Mouse (Mus musculus) liver, postnatal 0 days (tissue): ENCODE measurements at regions not wholly inside any gene's neighbourhood (a gene's known extent, or its start where the extent isn't known, plus 50 kb on each side); places are given as distances from the start of the nearest gene placed in this dataset.

Source experiments
- ATAC-seq: fragments of 200-750 bp; cut with Nextera tagmentation; 2 replicates; pipeline ENCODE4 v1.8.0; 2017; ENCODE audit warnings: mild to moderate bottlenecking, moderate library complexity
- DNase-seq: peaks from one replicate; pipeline ENCODE4 v3.0.0-alpha.2; 2016
- H3K27ac ChIP-seq: fragments of 300-500 bp; sonication (generic); 2 replicates; pipeline ENCODE4 v1.5.1; 2014; ENCODE audit warnings: antibody characterized with exemption, moderate library complexity, mild to moderate bottlenecking, low read depth
- H3K27me3 ChIP-seq: fragments of 300-500 bp; sonication (generic); 2 replicates; pipeline ENCODE4 v1.6.1; 2014; ENCODE audit warnings: low read length, control low read depth, mixed read lengths; ENCODE audit not compliant: insufficient read depth
- H3K36me3 ChIP-seq: fragments of 300-500 bp; sonication (generic); replicated peaks from 2 replicates; pipeline ENCODE4 v1.6.1; 2014; ENCODE audit warnings: mild to moderate bottlenecking, control low read depth, low read length, moderate library complexity, mixed read lengths; ENCODE audit not compliant: insufficient read depth
- H3K4me1 ChIP-seq: fragments of 300-500 bp; sonication (generic); 2 replicates; pipeline ENCODE4 v1.6.1; 2014; ENCODE audit warnings: antibody characterized with exemption, mild to moderate bottlenecking, control low read depth; ENCODE audit not compliant: insufficient read depth
- H3K4me2 ChIP-seq: fragments of 300-500 bp; sonication (generic); 2 replicates; pipeline ENCODE4 v1.6.1; 2014; ENCODE audit warnings: low read depth, mild to moderate bottlenecking, low read length, moderate library complexity, mixed read lengths
- H3K4me3 ChIP-seq: fragments of 300-500 bp; sonication (generic); 2 replicates; pipeline ENCODE4 v1.5.1; 2014; ENCODE audit warnings: low read depth, low read length
- H3K9ac ChIP-seq: fragments of 300-500 bp; sonication (generic); replicated peaks from 2 replicates; pipeline ENCODE4 v1.6.1; 2014; ENCODE audit warnings: mild to moderate bottlenecking, moderate library complexity
- H3K9me3 ChIP-seq: fragments of 300-500 bp; sonication (generic); 2 replicates; pipeline ENCODE4 v1.6.1; 2016; ENCODE audit warnings: mild to moderate bottlenecking, control low read depth, low read length, mixed read lengths
- CTCF ChIP-seq: sonication (generic); IDR thresholded peaks from 2 replicates; pipeline ENCODE4 v1.5.1; 2016; ENCODE audit warnings: antibody characterized with exemption, low read depth
- EP300 ChIP-seq: IDR thresholded peaks from 2 replicates; pipeline ENCODE4 v1.6.1; 2016; ENCODE audit warnings: antibody characterized with exemption, low read depth, mild to moderate bottlenecking
- WGBS: fragments of 180-500 bp; shearing (Covaris S2); extraction: QIAGEN DNeasy Blood & Tissue Kit; methylation state at CpG from one replicate; pipeline ENCODE4 v1.1.7; 2014; ENCODE audit not compliant: insufficient replicate concordance; 5-methylcytosine and 5-hydroxymethylcytosine counted together

GRCm38 (mm10) chr16:51767556-51767955 is 263.5 kb upstream of the Cblb start:
- H3K4me1 ChIP-seq, result no peaks in the 10 kb centered on the region
- DNase-seq (peak; percentile 35), ATAC-seq (peak; percentile 65; the same call in 1 of the 2 replicates)
- 52% methylated on average over 3 of the region's 3 CpGs for WGBS
- no peaks in the 10 kb centered on the region for H3K9me3 ChIP-seq
- no peaks in the 10 kb centered on the region for H3K27me3 ChIP-seq
- no peak for TF ChIP-seq CTCF
- no peak for TF ChIP-seq EP300
- no peaks in the 10 kb centered on the region for H3K36me3 ChIP-seq
- H3K4me3 ChIP-seq, result no peak overlapping the region
- H3K27ac ChIP-seq, result no peak overlapping the region
- no peak overlapping the region for H3K9ac ChIP-seq
- no peak overlapping the region for H3K4me2 ChIP-seq

- DNase-seq (no peak), ATAC-seq (no peak)
- Histone ChIP-seq H3K27ac (no peak overlapping the region), H3K36me3 (no peaks in the 10 kb centered on the region), H3K9me3 (no peaks in the 10 kb centered on the region), H3K9ac (no peak overlapping the region), H3K27me3 (no peaks in the 10 kb centered on the region), H3K4me3 (no peak overlapping the region), H3K4me1 (no peaks in the 10 kb centered on the region), H3K4me2 (no peak overlapping the region)
- TF ChIP-seq CTCF, result no peak
- no peak for TF ChIP-seq EP300
- WGBS, result 74% methylated on average over 2 of the region's 2 CpGs
Measured at GRCm38 (mm10) chr16:51778920-51779319, 252.1 kb upstream of the Cblb start.

- 84% methylated on average over 3 of the region's 3 CpGs for WGBS
- DNase-seq (no peak), ATAC-seq (no peak)
- Histone ChIP-seq H3K4me3 (no peak overlapping the region), H3K9ac (no peak overlapping the region), H3K27me3 (no peaks in the 10 kb centered on the region), H3K9me3 (no peaks in the 10 kb centered on the region), H3K4me2 (no peak overlapping the region), H3K36me3 (no peaks in the 10 kb centered on the region), H3K4me1 (no peaks in the 10 kb centered on the region), H3K27ac (no peak overlapping the region)
- TF ChIP-seq EP300, result no peak
- TF ChIP-seq CTCF, result no peak
Measured at GRCm38 (mm10) chr16:51795003-51795402, 236.0 kb upstream of the Cblb start.

GRCm38 (mm10) chr16:51807323-51807722 is 223.7 kb upstream of the Cblb start:
- H3K9ac ChIP-seq, result no peak overlapping the region
- no peak overlapping the region for H3K4me2 ChIP-seq
- no peaks in the 10 kb centered on the region for H3K4me1 ChIP-seq
- no peaks in the 10 kb centered on the region for H3K9me3 ChIP-seq
- ATAC-seq (no peak), DNase-seq (no peak)
- H3K4me3 ChIP-seq, result no peak overlapping the region
- WGBS, result 37% methylated on average over 6 of the region's 6 CpGs
- TF ChIP-seq EP300 (no peak), CTCF (no peak)
- no peak overlapping the region for H3K27ac ChIP-seq
- no peaks in the 10 kb centered on the region for H3K36me3 ChIP-seq
- no peaks in the 10 kb centered on the region for H3K27me3 ChIP-seq

GRCm38 (mm10) chr16:51809120-51809519 is 221.9 kb upstream of the Cblb start:
- H3K4me2 ChIP-seq, result no peak overlapping the region

GRCm38 (mm10) chr16:51811073-51811472 is 220.0 kb upstream of the Cblb start:
- H3K27ac ChIP-seq, result no peak overlapping the region
- H3K9me3 ChIP-seq, result no peaks in the 10 kb centered on the region
- H3K36me3 ChIP-seq, result no peaks in the 10 kb centered on the region
- 84% methylated on average over 1 of the region's 1 CpGs for WGBS
- H3K4me2 ChIP-seq, result no peak overlapping the region
- no peaks in the 10 kb centered on the region for H3K4me1 ChIP-seq
- no peak overlapping the region for H3K9ac ChIP-seq
- TF ChIP-seq EP300 (no peak), CTCF (no peak)
- no peaks in the 10 kb centered on the region for H3K27me3 ChIP-seq
- DNase-seq (no peak), ATAC-seq (no peak)
- no peak overlapping the region for H3K4me3 ChIP-seq

More at GRCm38 (mm10) chr16:51809120-51809519, 221.9 kb upstream of the Cblb start:
- H3K4me3 ChIP-seq, result no peak overlapping the region
- no peak overlapping the region for H3K9ac ChIP-seq
- 57% methylated on average over 2 of the region's 2 CpGs for WGBS
- ATAC-seq (no peak), DNase-seq (no peak)
- H3K4me1 ChIP-seq, result no peaks in the 10 kb centered on the region
- TF ChIP-seq CTCF, result no peak
- no peak for TF ChIP-seq EP300
- H3K27me3 ChIP-seq, result no peaks in the 10 kb centered on the region
- H3K27ac ChIP-seq, result no peak overlapping the region
- no peaks in the 10 kb centered on the region for H3K36me3 ChIP-seq
- H3K9me3 ChIP-seq, result no peaks in the 10 kb centered on the region

GRCm38 (mm10) chr16:51842770-51843169 is 188.3 kb upstream of the Cblb start:
- H3K27me3 ChIP-seq, result no peaks in the 10 kb centered on the region
- H3K27ac ChIP-seq, result no peak overlapping the region
- no peaks in the 10 kb centered on the region for H3K36me3 ChIP-seq
- no peak overlapping the region for H3K4me2 ChIP-seq
- no peak overlapping the region for H3K9ac ChIP-seq
- H3K4me3 ChIP-seq, result no peak overlapping the region
- no peaks in the 10 kb centered on the region for H3K4me1 ChIP-seq
- DNase-seq, result no peak
- H3K9me3 ChIP-seq, result no peaks in the 10 kb centered on the region
- 73% methylated on average over 3 of the region's 3 CpGs for WGBS
- ATAC-seq, result no peak
- no peak for TF ChIP-seq EP300
